Mouse (Mus musculus) heart, postnatal 0 days (tissue): Measurements from ENCODE around the gene Lmo1. TPM values are rescaled to one million over a fixed set of nuclear protein-coding genes. Genes with fewer than 3 reads are reported as not detected.

ENCODE experiments used
- ATAC-seq: fragments of 200-750 bp; cut with Nextera tagmentation; 2 replicates; pipeline ENCODE4 v1.8.0; 2017; ENCODE audit warnings: low read depth, moderate number of reproducible peaks, moderate library complexity; ENCODE audit not compliant: insufficient read depth
- DNase-seq: peaks from one replicate; pipeline ENCODE4 v3.0.0-alpha.2; 2016; ENCODE audit warnings: low spot score
- H3K27ac ChIP-seq: fragments of 300-500 bp; sonication (generic); 2 replicates; pipeline ENCODE4 v1.5.1; 2014; ENCODE audit warnings: low read depth, mild to moderate bottlenecking
- H3K27me3 ChIP-seq: fragments of 300-500 bp; sonication (generic); 2 replicates; pipeline ENCODE4 v1.6.1; 2014; ENCODE audit warnings: low read length, mixed read lengths; ENCODE audit not compliant: control insufficient read depth, insufficient read depth
- H3K36me3 ChIP-seq: fragments of 300-500 bp; sonication (generic); replicated peaks from 2 replicates; pipeline ENCODE4 v1.6.1; 2014; ENCODE audit warnings: low read length, mixed read lengths; ENCODE audit not compliant: control insufficient read depth, insufficient read depth
- H3K4me1 ChIP-seq: fragments of 300-500 bp; sonication (generic); 2 replicates; pipeline ENCODE4 v1.6.1; 2014; ENCODE audit warnings: antibody characterized with exemption; ENCODE audit not compliant: control insufficient read depth, insufficient read depth
- H3K4me2 ChIP-seq: fragments of 300-500 bp; sonication (generic); 2 replicates; pipeline ENCODE4 v1.6.1; 2014; ENCODE audit warnings: low read depth, mild to moderate bottlenecking, low read length, moderate library complexity
- H3K4me3 ChIP-seq: fragments of 300-500 bp; sonication (generic); 2 replicates; pipeline ENCODE4 v1.5.1; 2014; ENCODE audit warnings: low read depth, low read length
- H3K9ac ChIP-seq: fragments of 300-500 bp; sonication (generic); replicated peaks from 2 replicates; pipeline ENCODE4 v1.6.1; 2014; ENCODE audit warnings: low read depth, low read length, mixed read lengths
- H3K9me3 ChIP-seq: fragments of 300-500 bp; sonication (generic); replicated peaks from 2 replicates; pipeline ENCODE4 v1.6.1; 2016; ENCODE audit warnings: low read length; ENCODE audit not compliant: control insufficient read depth
- CTCF ChIP-seq: IDR thresholded peaks from 2 replicates; pipeline ENCODE4 v1.5.1; 2016; ENCODE audit warnings: antibody characterized with exemption, control low read depth, low read depth
- EP300 ChIP-seq: IDR thresholded peaks from 2 replicates; pipeline ENCODE4 v1.6.1; 2016; ENCODE audit warnings: antibody characterized with exemption, low read depth
- WGBS: fragments of 180-500 bp; shearing (Covaris S2); extraction: QIAGEN DNeasy Blood & Tissue Kit; methylation state at CpG from one replicate; pipeline ENCODE4 v1.1.7; 2014; 5-methylcytosine and 5-hydroxymethylcytosine counted together
- polyA plus RNA-seq: library from polyadenylated mRNA; unstranded; fragments of >200 nt; fragmentation: Nextera tagmentation; extraction: Ambion mirVana; gene quantifications from 2 replicates; pipeline ENCODE4 v1.2.1, GENCODE M21; 2015
- total RNA-seq: library from RNA; depleted of rRNA; stranded (reverse); fragments of >200 nt; gene quantifications from 2 replicates; pipeline ENCODE4 v1.2.3, GENCODE M21; 2014; ENCODE audit warnings: low replicate concordance

Lmo1 gene
- total and polyA plus RNA-seq, 2 experiments from 2014 or later, result 1.9 to 6.3 TPM

GRCm38 (mm10) chr7:109185975-109186374 is 11.0 kb upstream of the Lmo1 start:
- 92% methylated on average over 2 of the region's 2 CpGs for WGBS
- Histone ChIP-seq H3K4me3 (no peak overlapping the region), H3K9ac (no peak overlapping the region), H3K9me3 (no peaks in the 10 kb centered on the region), H3K4me2 (no peak overlapping the region), H3K27me3 (no peaks in the 10 kb centered on the region), H3K36me3 (no peaks in the 10 kb centered on the region), H3K4me1 (peaks cover 25% of the 10 kb centered on the region), H3K27ac (no peak overlapping the region)
- DNase-seq, result no peak
- TF ChIP-seq CTCF (no peak), EP300 (no peak)
- ATAC-seq, result no peak

GRCm38 (mm10) chr7:109185564-109185963 is 10.6 kb upstream of the Lmo1 start:
- Histone ChIP-seq H3K9ac (no peak overlapping the region), H3K9me3 (no peaks in the 10 kb centered on the region), H3K36me3 (no peaks in the 10 kb centered on the region), H3K4me2 (no peak overlapping the region), H3K27me3 (no peaks in the 10 kb centered on the region), H3K27ac (no peak overlapping the region), H3K4me3 (no peak overlapping the region), H3K4me1 (peaks cover 21% of the 10 kb centered on the region; the same call in 1 of the 2 replicates)
- ATAC-seq (no peak), DNase-seq (no peak)
- WGBS, result 65% methylated on average over 5 of the region's 5 CpGs
- TF ChIP-seq CTCF (no peak), EP300 (no peak)

- Histone ChIP-seq H3K36me3 (no peaks in the 10 kb centered on the region), H3K4me2 (no peak overlapping the region), H3K4me1 (peaks cover 11% of the 10 kb centered on the region), H3K27ac (no peak overlapping the region), H3K4me3 (no peak overlapping the region), H3K27me3 (peaks cover 51% of the 10 kb centered on the region), H3K9ac (no peak overlapping the region), H3K9me3 (no peaks in the 10 kb centered on the region)
- no peak for ATAC-seq
- no peak for DNase-seq
- TF ChIP-seq CTCF, result no peak
- no peak for TF ChIP-seq EP300
- 45% methylated on average over 3 of the region's 3 CpGs for WGBS
Measured at GRCm38 (mm10) chr7:109176688-109177087, 1.7 kb upstream of the Lmo1 start.

- Histone ChIP-seq H3K4me3 (peak overlapping the region; percentile 59), H3K36me3 (no peaks in the 10 kb centered on the region), H3K27me3 (peaks cover 58% of the 10 kb centered on the region), H3K9me3 (no peaks in the 10 kb centered on the region), H3K9ac (no peak overlapping the region), H3K27ac (no peak overlapping the region), H3K4me2 (peak overlapping the region; percentile 95), H3K4me1 (peaks cover 11% of the 10 kb centered on the region)
- TF ChIP-seq EP300 (no peak), CTCF (no peak)
- ATAC-seq, result no peak
- 27% methylated on average over 13 of the region's 13 CpGs for WGBS
- DNase-seq, result no peak
Measured at GRCm38 (mm10) chr7:109175670-109176625, 941 bp upstream of the Lmo1 start.

GRCm38 (mm10) chr7:109174337-109174948 is 564 bp downstream of the Lmo1 start:
- Histone ChIP-seq H3K27me3 (peaks cover 72% of the 10 kb centered on the region), H3K36me3 (no peaks in the 10 kb centered on the region), H3K9ac (peak overlapping the region; percentile 46), H3K4me1 (peaks cover 20% of the 10 kb centered on the region), H3K9me3 (no peaks in the 10 kb centered on the region), H3K27ac (no peak overlapping the region), H3K4me3 (peak overlapping the region; percentile 59), H3K4me2 (peak overlapping the region; percentile 95)
- TF ChIP-seq EP300 (no peak), CTCF (no peak)
- WGBS, result 6% methylated on average over 31 of the region's 31 CpGs
- ATAC-seq, result peak; percentile 13; the same call in 1 of the 2 replicates
- no peak for DNase-seq
